Mouse (Mus musculus): ENCODE data around the gene Gm12794.
"Not testable (repeated sequence)": the region's sequence is repeated elsewhere in the genome, so short reads cannot be mapped to it uniquely, and the experiment has no call there.

Gene Gm12794

GRCm38 (mm10) chr4:101940107-101940506 lies at the start of gene Gm12794:
Gene Gm12794, plus strand, starts transcription at chr4:101940407.
- not testable (repeated sequence) for DNase-seq (ENCODE audit: low read depth, low spot score)

GRCm38 (mm10) chr4:101893656-101894420 lies 46.4 kb upstream of the Gm12794 start, which contains the start of gene C130073F10Rik:
Gene C130073F10Rik, minus strand, starts transcription at chr4:101893789.
- no peak for DNase-seq (ENCODE audit: low read depth, low spot score)

GRCm38 (mm10) chr4:101908821-101909220 lies 31.4 kb upstream of the Gm12794 start, which contains the start of gene Gm12800:
Gene Gm12800, plus strand, starts transcription at chr4:101909121.
- DNase-seq (ENCODE audit: low read depth, low spot score) = not testable (repeated sequence)

GRCm38 (mm10) chr4:101980949-101981348 lies 40.7 kb downstream of the Gm12794 start, which contains the start of gene Gm12790:
Gene Gm12790, minus strand, starts transcription at chr4:101981049.
- not testable (repeated sequence) for DNase-seq (ENCODE audit: low read depth, low spot score)

GRCm38 (mm10) chr4:101985678-101986077 lies 45.5 kb downstream of the Gm12794 start:
- no peak for DNase-seq (ENCODE audit: low read depth, low spot score)

GRCm38 (mm10) chr4:101986326-101986725 lies 46.1 kb downstream of the Gm12794 start, which contains the start of gene Gm12789:
Gene Gm12789, plus strand, starts transcription at chr4:101986626.
- DNase-seq (ENCODE audit: low read depth, low spot score) = not testable (repeated sequence)
